Mouse (Mus musculus) heart, postnatal 25 days (tissue): Measurements from ENCODE around the gene Slc44a1. TPM values are rescaled to one million over a fixed set of nuclear protein-coding genes. Genes with fewer than 3 reads are reported as not detected.

Experiments
- DNase-seq: peaks from one replicate; pipeline ENCODE4 v3.0.0; 2022; ENCODE audit warnings: low spot score
- intact Hi-C: fragments of 180-260 bp; cut with DNase I; formaldehyde crosslinking; loops from one replicate; pipeline ENCODE4 v1.15.1; 2025
- total RNA-seq, 2 experiments: library from RNA; stranded (reverse); gene quantifications; 2 replicates each; pipeline ENCODE4 v1.2.3; 2021

Slc44a1 gene
- total RNA-seq, 2 experiments from 2014 or later = 30.8 to 34.6 TPM

- DNase-seq = no peak
- intact Hi-C loops = no loop called here
Observed at GRCm38 (mm10) chr4:53462069-53462468, 21.9 kb downstream of the Slc44a1 start.

DNA sequence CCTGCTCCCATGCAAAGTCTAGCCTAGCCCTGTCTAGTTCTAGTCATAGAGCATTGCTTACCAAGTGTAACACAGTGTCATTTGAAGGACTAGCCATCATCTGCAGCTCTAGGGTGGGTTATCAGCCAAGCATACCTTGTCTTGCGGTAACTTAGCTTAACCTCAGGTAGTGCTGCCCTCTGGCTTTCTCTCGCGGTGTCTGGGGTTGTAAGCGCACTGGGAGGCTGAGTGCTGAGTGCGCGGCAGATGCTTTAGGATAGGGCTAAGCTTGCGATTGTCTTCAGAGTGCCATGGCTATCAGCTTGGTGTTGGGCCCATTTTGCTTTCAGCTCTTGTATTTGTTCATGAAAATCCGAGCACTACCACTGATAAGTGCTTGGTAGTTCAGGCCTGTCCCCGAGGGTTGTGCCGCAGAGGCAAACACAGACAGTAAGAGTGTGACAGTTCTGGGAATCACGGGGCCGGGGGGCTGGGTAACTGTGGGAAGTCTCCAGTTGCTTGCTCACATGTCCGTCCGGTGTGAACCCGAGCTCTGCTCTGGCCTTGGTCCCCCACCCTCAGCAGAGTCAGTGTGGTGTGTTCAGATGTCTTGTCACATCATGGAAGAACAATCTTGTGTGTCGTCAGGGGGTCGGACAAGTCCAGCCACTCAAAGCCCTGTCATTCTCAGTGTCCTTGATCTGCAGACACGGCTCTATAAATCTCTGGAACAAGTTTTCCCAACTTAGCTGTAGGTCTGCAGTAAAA, 22.5 kb downstream of the Slc44a1 start:
- DNase-seq = no peak
- intact Hi-C loops = no loop called here

GRCm38 (mm10) chr4:53465887-53466286, 25.7 kb downstream of the Slc44a1 start:
- intact Hi-C loops = no loop called here

DNA sequence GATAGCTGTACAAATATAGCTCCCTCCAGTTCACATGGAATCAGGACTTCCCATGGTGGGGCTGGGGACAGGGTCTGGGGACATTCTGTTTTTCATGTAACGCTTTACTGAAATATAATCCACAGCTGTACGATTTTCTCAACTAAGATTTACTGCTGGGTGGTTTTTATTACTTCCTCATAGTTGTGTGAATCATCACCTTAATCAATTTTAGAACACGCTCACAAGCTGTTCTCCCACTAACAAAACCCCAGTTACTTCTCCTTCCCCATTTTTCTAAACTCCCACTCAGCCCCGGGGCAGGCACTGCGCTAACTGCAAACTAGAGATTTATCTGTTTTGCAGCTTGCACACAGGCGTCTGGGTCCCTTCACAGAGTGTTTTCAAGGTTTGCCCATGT, 28.8 kb downstream of the Slc44a1 start:
- intact Hi-C loops = no loop called here
- DNase-seq = no peak

More at GRCm38 (mm10) chr4:53465887-53466286, 25.7 kb downstream of the Slc44a1 start:
- DNase-seq = no peak

GRCm38 (mm10) chr4:53474109-53474508, 33.9 kb downstream of the Slc44a1 start:
- no peak for DNase-seq
- intact Hi-C loops = no loop called here

DNA sequence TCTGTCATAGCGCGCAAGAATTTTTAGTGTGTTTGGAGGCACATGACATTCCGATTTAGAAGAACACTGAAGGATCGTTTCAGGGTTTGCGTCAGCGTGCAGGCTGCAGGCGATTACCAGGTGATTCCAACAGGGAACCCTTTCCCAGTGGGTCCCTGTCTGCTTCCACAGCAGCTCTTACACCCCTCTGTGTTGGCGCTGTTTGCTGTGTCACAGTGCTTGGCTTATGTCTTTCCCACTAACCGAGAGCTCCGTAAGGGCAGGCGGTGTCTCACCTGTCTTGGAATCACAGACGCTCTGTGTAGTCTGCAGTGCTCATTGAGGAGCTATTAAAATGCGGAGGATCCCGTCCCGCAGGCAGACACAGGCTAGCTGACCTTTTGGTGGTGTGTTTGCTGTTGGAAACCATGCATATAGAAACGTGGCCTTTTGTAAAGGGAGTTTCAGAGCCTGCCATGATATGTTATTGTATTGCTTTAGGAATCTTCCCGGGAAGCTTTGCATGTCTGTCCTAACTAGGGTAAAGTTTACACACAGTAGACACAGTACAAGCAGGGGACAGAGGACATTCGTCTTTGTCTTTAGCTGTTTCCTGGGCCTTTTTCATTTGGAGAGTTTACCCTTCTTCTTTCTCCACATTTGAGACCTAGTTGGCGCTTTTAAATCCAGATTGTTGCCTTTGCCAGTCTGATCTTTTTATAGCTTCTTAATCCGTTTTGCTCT, 35.2 kb downstream of the Slc44a1 start:
- no peak for DNase-seq
- intact Hi-C loops = no loop called here

DNA sequence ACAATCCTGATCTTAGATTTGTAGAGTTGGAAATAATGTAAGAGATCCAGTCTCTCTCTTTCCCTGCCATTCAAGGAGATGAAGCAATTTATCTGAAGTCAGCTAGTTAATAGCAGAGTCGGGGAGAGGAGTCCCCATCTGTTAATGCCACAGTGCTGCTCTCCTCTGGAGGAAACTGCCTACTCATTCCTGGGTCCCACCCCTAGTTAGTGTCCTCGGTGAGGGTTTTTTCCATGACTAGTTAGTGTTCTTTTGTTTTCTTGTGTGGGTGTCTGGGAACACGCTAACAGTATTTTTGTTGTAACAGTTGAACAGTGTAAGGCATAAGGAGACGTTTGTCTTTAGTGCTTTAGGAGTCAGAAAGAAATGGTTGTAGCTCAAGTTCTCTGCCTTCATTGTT, 38.4 kb downstream of the Slc44a1 start:
- no peak for DNase-seq
- intact Hi-C loops = no loop called here

DNA sequence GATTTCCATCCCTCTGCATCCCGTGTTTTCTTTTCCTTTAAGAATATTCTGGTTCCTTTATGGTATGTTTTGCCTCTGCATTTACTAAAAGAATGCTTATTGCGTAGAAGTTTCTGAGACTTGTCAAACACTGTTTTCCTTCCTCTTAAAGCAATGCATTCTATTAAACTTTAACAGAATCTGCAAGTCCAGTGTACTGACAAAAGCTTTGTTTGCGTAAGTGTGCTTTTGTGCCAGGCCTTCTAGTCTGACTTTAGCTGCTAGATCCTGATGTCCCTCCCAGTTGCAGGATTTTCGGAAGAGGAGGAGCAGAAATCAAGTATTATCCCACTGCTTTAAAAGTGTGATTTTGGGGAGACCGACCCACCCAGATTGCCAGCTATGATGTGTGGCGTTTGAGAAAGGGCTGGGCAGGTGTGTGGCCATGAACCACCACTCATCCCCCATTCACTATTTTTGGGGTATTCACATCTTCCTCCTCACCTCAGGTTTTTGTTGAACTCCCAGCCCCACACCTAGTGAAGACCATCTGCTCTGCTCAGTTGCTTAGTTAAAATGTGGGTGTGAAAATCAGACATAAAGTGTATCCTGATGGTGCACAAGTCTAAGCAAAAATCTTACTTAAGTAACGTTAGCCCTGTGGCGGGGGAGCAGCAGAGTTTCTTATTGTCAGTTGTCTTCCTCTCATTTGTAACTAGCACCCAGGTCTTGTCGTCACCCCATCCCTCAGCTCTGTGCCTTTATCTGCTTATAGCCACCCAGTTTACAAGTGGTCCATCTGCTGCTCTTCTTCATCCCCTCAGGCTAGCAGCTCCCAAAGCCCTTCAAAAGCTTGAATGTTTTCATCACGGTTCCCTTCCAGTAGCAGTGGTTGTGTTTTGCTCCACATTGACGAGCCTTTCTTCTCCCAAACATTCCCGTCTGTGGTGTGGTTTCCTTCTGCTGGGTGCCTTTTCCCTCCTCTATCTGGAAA, 47.3 kb downstream of the Slc44a1 start:
- intact Hi-C loops = no loop called here
- DNase-seq = no peak

- intact Hi-C loops = no loop called here
- no peak for DNase-seq
Observed at GRCm38 (mm10) chr4:53488803-53489202, 48.6 kb downstream of the Slc44a1 start.

DNA sequence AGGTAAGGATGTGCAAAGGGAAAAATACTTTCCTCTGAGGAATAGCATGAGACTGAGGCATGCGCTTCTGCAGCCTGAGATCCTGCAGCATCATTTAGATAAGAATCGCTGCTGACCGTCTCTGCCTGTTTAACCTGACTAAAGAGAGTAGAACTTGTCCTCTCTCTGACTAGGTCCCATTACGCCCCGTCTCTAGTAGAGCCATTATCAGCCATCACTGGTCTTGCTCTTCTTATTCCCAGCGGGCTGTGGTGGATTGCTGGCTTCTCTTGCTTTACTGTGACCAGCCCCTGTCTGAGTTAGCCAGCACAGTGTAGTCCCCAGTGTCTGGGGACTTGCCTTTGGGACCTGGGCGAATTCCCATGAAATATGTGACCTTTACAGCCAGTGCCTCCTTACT, 50.2 kb downstream of the Slc44a1 start:
- intact Hi-C loops = no loop called here
- DNase-seq = no peak

- DNase-seq = no peak
- intact Hi-C loops = no loop called here
Observed at GRCm38 (mm10) chr4:53491269-53491668, 51.1 kb downstream of the Slc44a1 start.

GRCm38 (mm10) chr4:53495646-53496045, 55.4 kb downstream of the Slc44a1 start:
- no peak for DNase-seq
- intact Hi-C loops = no loop called here

- DNase-seq = no peak
- intact Hi-C loops = no loop called here
Observed at GRCm38 (mm10) chr4:53502764-53503163, 62.6 kb downstream of the Slc44a1 start.

- DNase-seq = no peak
- intact Hi-C loops = no loop called here
Observed at GRCm38 (mm10) chr4:53512131-53512916, 72.1 kb downstream of the Slc44a1 start.

DNA sequence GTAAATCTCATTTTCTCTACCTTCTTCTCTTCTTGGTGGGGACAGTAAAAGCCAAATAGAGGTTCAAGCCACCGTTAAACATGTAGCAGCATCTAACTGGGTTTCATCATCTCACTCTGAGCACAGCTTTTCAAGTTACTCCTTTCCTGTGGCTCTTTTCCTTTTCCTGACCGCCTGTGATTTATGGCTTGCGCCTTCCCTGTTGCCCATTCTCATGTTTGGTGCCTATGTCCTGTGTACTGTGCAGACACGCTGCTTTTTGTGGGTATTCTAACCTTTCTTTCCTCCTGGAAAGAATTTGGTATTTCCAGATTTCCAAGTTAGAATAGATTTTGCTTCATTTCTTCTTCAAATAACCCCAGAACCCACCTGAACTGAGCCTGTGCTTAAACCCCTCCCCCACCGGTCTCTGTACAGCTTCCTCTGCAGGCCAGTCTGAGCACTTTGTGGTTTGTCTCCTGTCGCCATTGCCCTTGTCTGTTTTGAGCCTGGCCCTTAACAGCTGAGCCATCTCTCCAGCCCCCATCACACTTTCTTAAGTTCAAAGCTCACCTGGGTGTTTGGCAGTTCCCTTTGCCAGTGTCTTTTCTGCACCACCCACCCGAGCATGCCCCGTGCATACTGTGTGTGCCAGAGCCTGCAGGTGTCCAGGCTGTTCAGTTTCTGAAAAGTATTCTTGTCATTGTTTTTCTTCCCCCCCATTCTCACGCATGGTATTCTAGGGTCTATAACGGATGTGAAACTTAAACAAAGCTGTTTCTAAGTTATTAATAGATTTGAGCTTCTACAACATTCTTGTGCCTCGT, 73.3 kb downstream of the Slc44a1 start:
- no peak for DNase-seq
- intact Hi-C loops = no loop called here

DNA sequence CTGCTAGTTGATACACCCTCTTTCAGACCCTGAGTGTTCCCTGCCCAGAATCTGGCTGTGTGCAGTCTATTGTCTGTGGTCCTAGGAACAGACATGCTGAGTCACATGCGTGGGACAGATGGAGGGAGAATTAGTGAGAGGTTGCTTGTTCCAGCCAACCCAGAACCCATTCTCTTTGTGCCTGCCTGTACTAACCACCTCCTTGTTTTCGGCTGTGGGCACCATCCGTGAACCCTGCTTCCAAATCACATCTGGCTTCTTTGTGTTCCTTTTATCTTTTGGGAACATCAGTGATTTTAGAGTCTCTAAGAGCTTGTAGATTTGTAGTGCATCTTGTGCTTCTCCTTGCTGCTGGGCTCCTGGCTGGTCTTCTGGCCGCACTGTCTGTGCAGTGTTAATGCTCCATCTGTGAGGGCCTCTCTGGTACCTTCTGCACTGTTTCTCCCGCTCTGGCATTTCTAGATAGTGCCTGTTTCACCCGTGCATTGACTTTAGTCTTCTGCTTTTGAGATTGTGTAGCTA, 75.9 kb downstream of the Slc44a1 start:
- no peak for DNase-seq
- intact Hi-C loops = loop anchor here (5.0 kb wide), 1 partner anchor 74 kb away; the partner anchor contains the start of gene Slc44a1

GRCm38 (mm10) chr4:53519429-53519828, 79.2 kb downstream of the Slc44a1 start:
- intact Hi-C loops = loop anchor here (5.0 kb wide), 1 partner anchor 77 kb away; the partner anchor contains the start of gene Slc44a1

GRCm38 (mm10) chr4:53521028-53521427, 80.8 kb downstream of the Slc44a1 start:
- intact Hi-C loops = no loop called here
- no peak for DNase-seq

More at GRCm38 (mm10) chr4:53519429-53519828, 79.2 kb downstream of the Slc44a1 start:
- DNase-seq = no peak
